Mouse (Mus musculus) heart, postnatal 25 days (tissue): ENCODE measurements at regions not wholly inside any gene's neighbourhood (a gene's known extent, or its start where the extent isn't known, plus 50 kb on each side); places are given as distances from the start of the nearest gene placed in this dataset.

Source experiments
- DNase-seq: peaks from one replicate; pipeline ENCODE4 v3.0.0; 2022; ENCODE audit warnings: low spot score
- intact Hi-C: fragments of 180-260 bp; cut with DNase I; formaldehyde crosslinking; loops from one replicate; pipeline ENCODE4 v1.15.1; 2025

- DNase-seq: no peak
- intact Hi-C loops: no loop called here
Observed at GRCm38 (mm10) chr10:27703260-27703659, 83.7 kb upstream of the Lama2 start.

DNA sequence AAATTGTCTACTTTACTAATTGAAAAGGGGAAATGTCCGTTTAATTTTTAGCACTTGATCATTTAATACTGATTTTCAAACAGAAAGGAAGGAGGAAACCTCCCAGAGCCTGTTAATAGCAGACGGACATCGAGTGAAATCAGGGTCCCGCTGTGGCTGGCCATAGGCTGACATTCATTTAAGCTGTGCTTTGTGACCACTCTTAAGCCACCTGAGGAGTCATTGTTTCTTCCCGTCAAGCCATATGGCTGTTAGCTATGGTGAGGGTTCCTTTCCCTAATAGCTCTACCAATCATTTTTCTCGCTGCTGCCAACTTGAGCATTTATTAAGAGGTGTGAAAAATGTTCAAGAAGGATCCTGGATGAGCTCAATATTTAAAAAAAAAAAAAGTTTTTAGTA lies 78.7 kb upstream of the Lama2 start:
- no peak for DNase-seq
- intact Hi-C loops: no loop called here

DNA sequence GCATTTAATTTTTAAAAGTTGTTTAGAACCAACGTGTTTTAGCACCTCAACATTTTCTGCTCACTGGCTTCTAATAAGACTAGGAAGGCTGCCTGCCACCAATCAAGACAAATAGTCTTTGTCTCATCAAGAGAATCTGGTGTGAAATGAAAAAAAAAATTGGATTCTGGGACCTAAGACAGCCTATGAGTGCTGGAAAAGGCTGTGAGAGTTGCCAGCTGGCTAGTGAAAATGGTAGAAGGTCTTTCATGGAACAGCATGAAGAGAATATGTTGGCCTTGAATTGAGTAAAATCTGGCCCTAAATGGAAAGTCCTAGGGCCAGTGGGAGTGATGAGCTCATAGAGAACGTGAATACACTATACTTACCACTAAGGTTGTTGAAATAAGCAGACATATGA lies 61.8 kb upstream of the Lama2 start:
- intact Hi-C loops: no loop called here
- no peak for DNase-seq

DNA sequence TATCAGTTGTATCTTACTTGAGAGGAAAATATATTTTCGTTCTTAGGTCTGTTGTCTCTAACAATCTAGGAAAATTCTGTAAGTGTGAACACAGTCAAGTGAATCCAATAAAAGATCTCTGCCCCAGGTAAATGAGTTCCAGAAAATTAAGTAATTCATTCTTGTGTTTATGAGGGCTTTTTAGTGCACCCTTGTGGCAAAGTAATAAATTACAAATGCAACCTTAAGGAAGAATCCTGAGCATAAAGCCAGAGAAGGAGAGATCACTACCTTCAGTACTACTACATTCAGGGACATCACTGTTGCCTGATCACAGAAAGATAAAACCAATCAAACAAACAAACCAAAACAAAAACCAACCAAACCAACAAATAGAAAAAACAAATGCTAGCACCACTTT lies 56.0 kb upstream of the Lama2 start:
- DNase-seq: no peak
- intact Hi-C loops: loop anchor here (5.0 kb wide), 1 partner anchor 543 kb away; no protein-coding TSS in a partner anchor

- intact Hi-C loops: no loop called here
- DNase-seq: no peak
Observed at GRCm38 (mm10) chr10:27674379-27674778, 54.8 kb upstream of the Lama2 start.
